Mouse (Mus musculus) spleen, adult 2 months (tissue): Measurements from ENCODE around the gene Acbd5. TPM values are rescaled to one million over a fixed set of nuclear protein-coding genes. Genes with fewer than 3 reads are reported as not detected.

ENCODE experiments used
- DNase-seq, 2 experiments: peaks; one replicate each; pipeline versions ENCODE4 v3.0.0 to v3.0.0-alpha.2; 2012 to 2021; ENCODE audit warnings: low spot score in 2 of 2, low read depth in 1 of 2
- H3K27ac ChIP-seq: fragments of 200-500 bp; 2 replicates; pipeline ENCODE4 v1.5.1; 2012; ENCODE audit warnings: low read length, inconsistent platforms; ENCODE audit not compliant: insufficient read depth
- H3K27me3 ChIP-seq: fragments of 200-500 bp; 2 replicates; pipeline ENCODE4 v1.6.1; 2012; ENCODE audit warnings: mild to moderate bottlenecking, moderate library complexity, low read length, inconsistent platforms; ENCODE audit not compliant: control insufficient read depth, insufficient read depth
- H3K36me3 ChIP-seq: fragments of 200-500 bp; 2 replicates; pipeline ENCODE4 v1.6.1; 2012; ENCODE audit warnings: mild to moderate bottlenecking, low read length, inconsistent platforms; ENCODE audit not compliant: control insufficient read depth, insufficient read depth
- H3K4me1 ChIP-seq: fragments of 200-500 bp; 2 replicates; pipeline ENCODE4 v1.6.1; 2011; ENCODE audit warnings: inconsistent platforms; ENCODE audit not compliant: control insufficient read depth, insufficient read depth, insufficient read length
- H3K4me3 ChIP-seq: fragments of 200-500 bp; 2 replicates; pipeline ENCODE4 v1.5.1; 2011; ENCODE audit warnings: mild to moderate bottlenecking, inconsistent platforms; ENCODE audit not compliant: insufficient read depth, insufficient read length; ENCODE audit errors: extremely low read depth
- CTCF ChIP-seq: fragments of 200-500 bp; IDR thresholded peaks from 2 replicates; pipeline ENCODE4 v1.5.1; 2011; ENCODE audit warnings: mild to moderate bottlenecking, inconsistent platforms; ENCODE audit not compliant: insufficient read depth, insufficient read length, insufficient replicate concordance; ENCODE audit errors: extremely low read depth
- POLR2A ChIP-seq: fragments of 200-500 bp; IDR thresholded peaks from 2 replicates; pipeline ENCODE4 v1.6.1; 2011; ENCODE audit warnings: low read depth, low read length, inconsistent platforms
- WGBS: fragments of 180-500 bp; shearing (Covaris S2); methylation state at CpG from one replicate; pipeline ENCODE4 v1.1.7; 2018; 5-methylcytosine and 5-hydroxymethylcytosine counted together
- polyA plus RNA-seq: library from polyadenylated mRNA; depleted of rRNA; stranded (reverse); fragments of >200 nt; gene quantifications from 2 replicates; pipeline ENCODE4 v1.2.3, GENCODE M21; 2012; rRNA removed

Acbd5 gene
- polyA plus RNA-seq, 1 experiment = 7.8 TPM

GRCm38 (mm10) chr2:23156608-23157081, 88.7 kb downstream of the Acbd5 start:
- no peak for DNase-seq
- no peaks in the 10 kb centered on the region for H3K27me3 ChIP-seq
- TF ChIP-seq POLR2A = no peak
- no peak for TF ChIP-seq CTCF
- H3K27ac ChIP-seq = peak overlapping the region; percentile 99
- peak overlapping the region; percentile 74 for H3K4me3 ChIP-seq
- WGBS = under 1% methylated on average over 17 of the region's 17 CpGs
- H3K4me1 ChIP-seq = peaks cover 9% of the 10 kb centered on the region; the same call in 1 of the 2 replicates
- H3K36me3 ChIP-seq = no peaks in the 10 kb centered on the region

Other genes starting within 250 kb of the Acbd5 start
- gene Pdss1, start 172.6 kb upstream of the Acbd5 start, polyA plus RNA-seq = 2.3 and 2.4 TPM in 2 replicates
- gene Abi1, start 27.9 kb upstream of the Acbd5 start, polyA plus RNA-seq = 63.0 and 67.8 TPM in 2 replicates
- gene Mastl, start 87.9 kb downstream of the Acbd5 start, polyA plus RNA-seq = 0.25 and 0.49 TPM in 2 replicates
- gene Yme1l1, start 88.2 kb downstream of the Acbd5 start, polyA plus RNA-seq = 1.8 and 2.2 TPM in 2 replicates
- gene 4931423N10Rik, start 139.3 kb downstream of the Acbd5 start, polyA plus RNA-seq = not detected in 2 replicates